Mouse (Mus musculus): ENCODE results near the gene Slc16a9.
A peak's percentile ranks its signal among the peaks of the same experiment; 100 is the strongest.

Gene Slc16a9

GRCm38 (mm10) chr10:70303203-70303602 lies 58.3 kb downstream of the Slc16a9 start:
- no peak for DNase-seq

GRCm38 (mm10) chr10:70305683-70306082 lies 60.8 kb downstream of the Slc16a9 start:
- no peak for DNase-seq

GRCm38 (mm10) chr10:70309416-70309815 lies 64.5 kb downstream of the Slc16a9 start:
- DNase-seq = no peak

GRCm38 (mm10) chr10:70310646-70311045 lies 65.7 kb downstream of the Slc16a9 start:
- DNase-seq = no peak

GRCm38 (mm10) chr10:70315895-70316294 lies 71.0 kb downstream of the Slc16a9 start:
- no peak for DNase-seq

GRCm38 (mm10) chr10:70316856-70317255 lies 72.0 kb downstream of the Slc16a9 start:
- no peak for DNase-seq

- DNase-seq = no peak
Observed at GRCm38 (mm10) chr10:70317394-70317965, 72.6 kb downstream of the Slc16a9 start.

GRCm38 (mm10) chr10:70318630-70319029 lies 73.7 kb downstream of the Slc16a9 start:
- peak; percentile 79 for DNase-seq

- no peak for DNase-seq
Observed at GRCm38 (mm10) chr10:70325518-70325917, 80.6 kb downstream of the Slc16a9 start.

GRCm38 (mm10) chr10:70327331-70327730 lies 82.4 kb downstream of the Slc16a9 start:
- no peak for DNase-seq

GRCm38 (mm10) chr10:70328139-70328538 lies 83.2 kb downstream of the Slc16a9 start:
- no peak for DNase-seq
